ENCODE assay signal across 8 mouse cellular contexts in genomic region chr13:56112980-56113379, GRCm38 (mm10). TPM values are rescaled to one million over a fixed set of nuclear protein-coding genes. Genes with fewer than 3 reads are reported as not detected.
DNase-seq lines count a peak whose midpoint lies in the region; ATAC-seq lines count a peak whose summit lies in the region.

No protein-coding gene starts in this region.

- DNase-seq in heart, postnatal 4 days, result no peak
- DNase-seq in midbrain, embryonic 10.5 days (ENCODE audit: low spot score), result no peak
- DNase-seq in midbrain, embryonic 11.5 days (ENCODE audit: low spot score, missing footprints), result no peak
- DNase-seq in spleen, postnatal 4 days (ENCODE audit: low spot score in 2 of 2), result no peak
- no peak for DNase-seq in thymus, postnatal 36 days

- no peak overlapping the region for H3K4me3 ChIP-seq in heart, embryonic 13.5 days
- no peak overlapping the region for H3K4me3 ChIP-seq in midbrain, embryonic 10.5 days
- no peak overlapping the region for H3K4me3 ChIP-seq in midbrain, embryonic 11.5 days (ENCODE audit: low read depth, low read length)
- no peak overlapping the region for H3K4me3 ChIP-seq in intestine, embryonic 16.5 days (ENCODE audit: low read length)
- H3K4me3 ChIP-seq in stomach, embryonic 16.5 days (replicated peaks; ENCODE audit: low read length), result no peak overlapping the region

- peak overlapping the region; percentile 62 for H3K9ac ChIP-seq in heart, embryonic 13.5 days
- H3K9ac ChIP-seq in midbrain, embryonic 11.5 days (ENCODE audit: low read length), result no peak overlapping the region
- H3K9ac ChIP-seq in intestine, embryonic 16.5 days (ENCODE audit: low read depth, low read length), result peak overlapping the region; percentile 58
- peak overlapping the region; percentile 27 for H3K9ac ChIP-seq in stomach, embryonic 16.5 days (ENCODE audit: low read length)

- peak overlapping the region; percentile 24 for H3K4me2 ChIP-seq in heart, embryonic 13.5 days
- no peak overlapping the region for H3K4me2 ChIP-seq in midbrain, embryonic 11.5 days
- H3K4me2 ChIP-seq in intestine, embryonic 16.5 days (ENCODE audit: low read depth, low read length), result peak overlapping the region; percentile 11
- H3K4me2 ChIP-seq in stomach, embryonic 16.5 days (ENCODE audit: low read depth, low read length), result peak overlapping the region; percentile 35

- H3K9me3 ChIP-seq in heart, embryonic 13.5 days, result no peaks in the 10 kb centered on the region
- no peaks in the 10 kb centered on the region for H3K9me3 ChIP-seq in midbrain, embryonic 10.5 days (replicated peaks)
- H3K9me3 ChIP-seq in midbrain, embryonic 11.5 days (ENCODE audit: control insufficient read depth, low read length), result no peaks in the 10 kb centered on the region
- no peaks in the 10 kb centered on the region for H3K9me3 ChIP-seq in intestine, embryonic 16.5 days (ENCODE audit: control insufficient read depth, low read length)
- no peaks in the 10 kb centered on the region for H3K9me3 ChIP-seq in stomach, embryonic 16.5 days (replicated peaks; ENCODE audit: control insufficient read depth, low read length)

- H3K27ac ChIP-seq in heart, embryonic 13.5 days (replicated peaks), result peak overlapping the region; percentile 90
- 0 out of 2 replicates have a peak overlapping the region, but pooled peaks have one; percentile 23 for H3K27ac ChIP-seq in midbrain, embryonic 10.5 days (replicated peaks)
- H3K27ac ChIP-seq in midbrain, embryonic 11.5 days (ENCODE audit: low read depth, low read length), result no peak overlapping the region
- peak overlapping the region; percentile 81 for H3K27ac ChIP-seq in intestine, embryonic 16.5 days (ENCODE audit: low read length)
- peak overlapping the region; percentile 87 for H3K27ac ChIP-seq in stomach, embryonic 16.5 days (ENCODE audit: low read length)

- 33% methylated on average over 13 of the region's 13 CpGs for WGBS in heart, embryonic 13.5 days
- WGBS in midbrain, embryonic 10.5 days, result 52% methylated on average over 13 of the region's 13 CpGs
- 55% methylated on average over 13 of the region's 13 CpGs for WGBS in midbrain, embryonic 11.5 days
- WGBS in intestine, embryonic 16.5 days, result 34% methylated on average over 13 of the region's 13 CpGs
- WGBS in stomach, embryonic 16.5 days, result 32% methylated on average over 13 of the region's 13 CpGs

- peaks cover 99% of the 10 kb centered on the region for H3K4me1 ChIP-seq in heart, embryonic 13.5 days
- H3K4me1 ChIP-seq in midbrain, embryonic 10.5 days, result peaks cover 29% of the 10 kb centered on the region
- H3K4me1 ChIP-seq in midbrain, embryonic 11.5 days (ENCODE audit: control insufficient read depth, insufficient read depth, low read length), result no peaks in the 10 kb centered on the region
- peaks cover 86% of the 10 kb centered on the region for H3K4me1 ChIP-seq in intestine, embryonic 16.5 days (ENCODE audit: control insufficient read depth, insufficient read depth, low read length)
- peaks cover 89% of the 10 kb centered on the region for H3K4me1 ChIP-seq in stomach, embryonic 16.5 days (ENCODE audit: control insufficient read depth, insufficient read depth, low read length)

- no peak for ATAC-seq in heart, embryonic 13.5 days (ENCODE audit: extremely low read depth, insufficient number of reproducible peaks, low FRiP score, low TSS enrichment)
- ATAC-seq in midbrain, embryonic 11.5 days (ENCODE audit: low FRiP score), result no peak
- no peak for ATAC-seq in intestine, embryonic 16.5 days
- peak; percentile 43; the same call in 1 of the 2 replicates for ATAC-seq in stomach, embryonic 16.5 days (ENCODE audit: insufficient read depth, low FRiP score)

- H3K27me3 ChIP-seq in heart, embryonic 13.5 days (replicated peaks), result no peaks in the 10 kb centered on the region
- no peaks in the 10 kb centered on the region for H3K27me3 ChIP-seq in midbrain, embryonic 10.5 days (ENCODE audit: low read depth, poor library complexity, severe bottlenecking)
- no peaks in the 10 kb centered on the region for H3K27me3 ChIP-seq in midbrain, embryonic 11.5 days (ENCODE audit: control insufficient read depth, insufficient read depth, low read length)
- no peaks in the 10 kb centered on the region for H3K27me3 ChIP-seq in intestine, embryonic 16.5 days (replicated peaks; ENCODE audit: control insufficient read depth, insufficient read depth, low read length)
- no peaks in the 10 kb centered on the region for H3K27me3 ChIP-seq in stomach, embryonic 16.5 days (ENCODE audit: control insufficient read depth, insufficient read depth, low read length)

- peaks cover 10% of the 10 kb centered on the region for H3K36me3 ChIP-seq in heart, embryonic 13.5 days
- peaks cover 99% of the 10 kb centered on the region for H3K36me3 ChIP-seq in midbrain, embryonic 10.5 days
- peaks cover 12% of the 10 kb centered on the region; the same call in 1 of the 2 replicates for H3K36me3 ChIP-seq in midbrain, embryonic 11.5 days (ENCODE audit: control insufficient read depth, insufficient read depth, low read length)
- no peaks in the 10 kb centered on the region for H3K36me3 ChIP-seq in intestine, embryonic 16.5 days (ENCODE audit: control insufficient read depth, insufficient read depth, low read length)
- H3K36me3 ChIP-seq in stomach, embryonic 16.5 days (ENCODE audit: control insufficient read depth, insufficient read depth, low read length), result no peaks in the 10 kb centered on the region

RNA-seq across cellular contexts. Expression of gene H2afy, which starts 23.2 kb away (rescaled TPM):
- polyA plus RNA-seq in heart, embryonic 13.5 days (2015; fragmentation: Nextera tagmentation; extraction: Ambion mirVana), result 112 and 124 TPM in 2 replicates
- total RNA-seq in heart, postnatal 4 days (2021), result 10 to 100 TPM; 84.6 to 91.3 TPM
- 526 and 546 TPM in 2 replicates for polyA plus RNA-seq in midbrain, embryonic 10.5 days (2016; fragmentation: Nextera tagmentation; extraction: Ambion mirVana)
- 677 and 693 TPM in 2 replicates for polyA plus RNA-seq in midbrain, embryonic 11.5 days (2014; fragmentation: Nextera tagmentation; extraction: Ambion mirVana)
- 235 and 246 TPM in 2 replicates for polyA plus RNA-seq in intestine, embryonic 16.5 days (2015; fragmentation: Nextera tagmentation; extraction: Ambion mirVana)
- 247 and 271 TPM in 2 replicates for polyA plus RNA-seq in stomach, embryonic 16.5 days (2015; fragmentation: Nextera tagmentation; extraction: Ambion mirVana)
